Mouse (Mus musculus) midbrain, embryonic 16.5 days (tissue): ENCODE measurements around the gene Rmnd5a. TPM values are rescaled to one million over a fixed set of nuclear protein-coding genes. Genes with fewer than 3 reads are reported as not detected.
"Not testable (repeated sequence)": the region's sequence is repeated elsewhere in the genome, so short reads cannot be mapped to it uniquely, and the experiment has no call there.

ENCODE experiments used
- ATAC-seq: fragments of 200-750 bp; cut with Nextera tagmentation; 2 replicates; pipeline ENCODE4 v1.8.0; 2017; ENCODE audit warnings: moderate TSS enrichment
- H3K27ac ChIP-seq: fragments of 300-500 bp; sonication (generic); 2 replicates; pipeline ENCODE4 v1.5.1; 2014; ENCODE audit warnings: mild to moderate bottlenecking, low read length, mixed read lengths
- H3K27me3 ChIP-seq: fragments of 300-500 bp; sonication (generic); 2 replicates; pipeline ENCODE4 v1.6.1; 2014; ENCODE audit warnings: low read depth, low read length, mixed read lengths; ENCODE audit not compliant: control insufficient read depth, insufficient read depth
- H3K36me3 ChIP-seq: fragments of 300-500 bp; sonication (generic); 2 replicates; pipeline ENCODE4 v1.6.1; 2014; ENCODE audit warnings: mild to moderate bottlenecking, low read length, moderate library complexity, mixed read lengths; ENCODE audit not compliant: control insufficient read depth, insufficient read depth
- H3K4me1 ChIP-seq: fragments of 300-500 bp; sonication (generic); 2 replicates; pipeline ENCODE4 v1.6.1; 2014; ENCODE audit warnings: mild to moderate bottlenecking, low read length, mixed read lengths; ENCODE audit not compliant: control insufficient read depth, insufficient read depth
- H3K4me2 ChIP-seq: fragments of 300-500 bp; sonication (generic); 2 replicates; pipeline ENCODE4 v1.6.1; 2014; ENCODE audit warnings: mild to moderate bottlenecking, low read length, mixed read lengths
- H3K4me3 ChIP-seq: fragments of 300-500 bp; sonication (generic); 2 replicates; pipeline ENCODE4 v1.5.1; 2014; ENCODE audit warnings: low read depth, mild to moderate bottlenecking, low read length, moderate library complexity, mixed read lengths
- H3K9ac ChIP-seq: fragments of 300-500 bp; sonication (generic); 2 replicates; pipeline ENCODE4 v1.6.1; 2014; ENCODE audit warnings: low read depth, low read length, mixed read lengths
- H3K9me3 ChIP-seq: fragments of 300-500 bp; sonication (generic); replicated peaks from 2 replicates; pipeline ENCODE4 v1.6.1; 2014; ENCODE audit warnings: mild to moderate bottlenecking, low read length, mixed read lengths; ENCODE audit not compliant: control insufficient read depth, poor library complexity, severe bottlenecking
- WGBS: fragments of 180-500 bp; shearing (Covaris S2); extraction: QIAGEN DNeasy Blood & Tissue Kit; methylation state at CpG from one replicate; pipeline ENCODE4 v1.1.7; 2014; 5-methylcytosine and 5-hydroxymethylcytosine counted together
- polyA plus RNA-seq: library from polyadenylated mRNA; unstranded; fragments of >200 nt; fragmentation: Nextera tagmentation; extraction: Ambion mirVana; gene quantifications from 2 replicates; pipeline ENCODE4 v1.2.1, GENCODE M21; 2015

Gene Rmnd5a
- polyA plus RNA-seq, result 7.0 and 8.1 TPM in 2 replicates

DNA sequence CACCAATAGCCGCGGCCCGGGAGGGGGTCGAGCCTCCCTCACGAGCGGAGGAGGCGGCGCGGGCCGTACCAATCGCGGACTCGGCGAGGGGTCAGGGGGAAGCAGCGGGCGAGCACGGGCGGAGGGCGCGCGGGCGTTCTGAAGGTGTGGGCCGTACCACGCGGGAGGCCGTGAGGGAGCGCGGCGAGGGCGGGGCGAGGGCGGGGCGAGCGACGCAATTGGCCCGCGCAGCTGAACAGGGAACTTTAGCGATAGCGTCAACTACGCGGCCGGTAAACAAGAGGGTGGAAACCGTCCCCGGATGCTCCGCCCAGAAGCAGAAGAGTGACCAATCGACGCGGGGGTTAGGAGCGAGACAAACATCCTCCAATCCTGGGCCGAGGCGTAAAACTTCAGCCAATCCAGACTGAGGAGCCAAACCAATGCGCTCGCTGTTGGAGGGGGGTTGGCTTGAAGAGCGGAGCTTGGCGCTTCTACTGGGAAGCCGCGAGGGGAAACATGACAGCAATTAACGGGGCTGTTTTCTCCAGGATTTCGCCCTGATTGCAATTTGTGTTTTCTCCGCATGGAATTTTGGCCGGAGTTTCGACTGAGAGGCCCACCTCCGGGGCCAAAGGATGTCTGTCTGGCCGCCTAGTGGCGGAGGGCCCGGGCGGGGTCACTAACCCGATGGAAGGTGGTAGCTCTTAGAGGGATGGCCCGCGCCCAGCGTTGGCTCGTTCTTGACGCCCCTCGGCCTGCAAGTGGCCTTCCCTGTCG is at the start of gene Rmnd5a:
TSS of gene Rmnd5a (minus strand) at position 146 of the 759 bp plus-strand sequence.
- no peaks in the 10 kb centered on the region for H3K27me3 ChIP-seq
- under 1% methylated on average over 72 of the region's 75 CpGs for WGBS
- H3K4me1 ChIP-seq, result peaks cover 32% of the 10 kb centered on the region
- H3K27ac ChIP-seq, result peak within 1 kb of the TSS; percentile 99
- no peaks in the 10 kb centered on the region for H3K9me3 ChIP-seq
- peak within 1 kb of the TSS; percentile 99 for H3K4me2 ChIP-seq
- H3K4me3 ChIP-seq, result peak within 1 kb of the TSS; percentile 96
- H3K9ac ChIP-seq, result peak within 1 kb of the TSS; percentile 93
- H3K36me3 ChIP-seq, result no peaks in the 10 kb centered on the region
- peak; percentile 99 for ATAC-seq

DNA sequence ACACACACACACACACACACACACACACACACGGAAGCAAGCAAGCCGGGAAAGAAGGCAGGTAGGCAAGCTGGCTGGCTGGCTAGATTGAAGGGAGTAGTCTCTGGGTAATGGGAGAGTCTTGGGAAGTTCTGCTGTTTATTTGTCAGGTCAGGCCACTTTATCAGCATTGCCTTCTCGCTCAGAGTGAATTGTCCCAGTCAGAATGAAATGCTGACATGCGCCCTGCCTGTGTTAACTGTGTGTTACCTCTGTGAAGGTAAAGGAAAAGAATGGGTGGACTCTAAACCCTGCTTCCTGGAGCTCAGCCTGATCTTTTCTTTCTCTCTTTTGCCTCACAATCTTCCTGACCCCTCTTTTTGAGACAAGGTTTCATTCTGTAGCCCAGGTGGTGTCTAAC is 47.5 kb upstream of the Rmnd5a start:
- 65% methylated on average over 3 of the region's 4 CpGs for WGBS

DNA sequence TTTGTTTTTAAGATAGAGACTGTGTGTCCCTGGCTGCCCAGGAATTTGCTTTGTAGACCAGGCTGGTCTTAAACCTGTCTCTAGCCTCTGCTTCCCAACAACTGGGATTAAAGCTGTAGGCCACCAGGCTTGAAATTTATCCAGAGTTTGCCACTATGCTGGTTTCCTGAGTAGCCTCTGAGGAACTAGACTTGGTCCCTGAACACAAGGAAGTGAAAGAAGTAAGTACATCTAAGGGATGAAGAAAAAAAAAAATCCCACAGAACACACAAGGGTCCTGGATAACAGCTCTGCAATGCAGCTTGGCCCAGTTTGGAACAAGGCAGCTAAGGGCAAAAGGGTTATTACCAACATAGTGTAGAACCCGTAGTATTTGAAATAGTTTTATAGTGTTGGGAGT is 46.4 kb upstream of the Rmnd5a start:
- 93% methylated on average over 1 of the region's 1 CpGs for WGBS
- Histone ChIP-seq H3K4me2 (no peak overlapping the region), H3K9ac (no peak overlapping the region), H3K9me3 (no peaks in the 10 kb centered on the region), H3K4me3 (no peak overlapping the region), H3K4me1 (no peaks in the 10 kb centered on the region), H3K27ac (no peak overlapping the region), H3K36me3 (no peaks in the 10 kb centered on the region), H3K27me3 (no peaks in the 10 kb centered on the region)
- ATAC-seq, result no peak

More for the DNA sequence above, 47.5 kb upstream of the Rmnd5a start:
- no peak for ATAC-seq
- Histone ChIP-seq H3K9ac (no peak overlapping the region), H3K9me3 (no peaks in the 10 kb centered on the region), H3K4me3 (no peak overlapping the region), H3K27ac (no peak overlapping the region), H3K36me3 (no peaks in the 10 kb centered on the region), H3K4me1 (no peaks in the 10 kb centered on the region), H3K27me3 (no peaks in the 10 kb centered on the region), H3K4me2 (no peak overlapping the region)

DNA sequence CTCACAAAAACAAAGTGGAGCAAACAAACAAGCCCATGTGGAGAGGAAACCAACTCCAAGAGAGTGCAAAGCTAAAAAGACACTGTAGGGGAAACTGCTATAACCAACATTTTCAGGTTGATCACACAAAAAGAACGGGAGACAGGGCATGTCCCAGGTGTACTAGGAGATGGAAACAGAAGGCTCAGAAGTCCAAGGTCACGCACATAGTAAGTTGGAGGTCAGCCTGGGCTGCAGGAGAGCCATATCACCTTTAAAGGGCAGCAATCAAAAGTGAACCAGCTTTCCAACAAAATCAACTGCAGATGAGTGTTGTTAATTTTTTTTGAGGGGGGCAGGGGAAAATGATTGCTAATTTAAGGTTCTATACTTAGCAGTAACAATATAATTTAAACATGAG is 45.8 kb upstream of the Rmnd5a start:
- WGBS, result 73% methylated on average over 2 of the region's 2 CpGs

DNA sequence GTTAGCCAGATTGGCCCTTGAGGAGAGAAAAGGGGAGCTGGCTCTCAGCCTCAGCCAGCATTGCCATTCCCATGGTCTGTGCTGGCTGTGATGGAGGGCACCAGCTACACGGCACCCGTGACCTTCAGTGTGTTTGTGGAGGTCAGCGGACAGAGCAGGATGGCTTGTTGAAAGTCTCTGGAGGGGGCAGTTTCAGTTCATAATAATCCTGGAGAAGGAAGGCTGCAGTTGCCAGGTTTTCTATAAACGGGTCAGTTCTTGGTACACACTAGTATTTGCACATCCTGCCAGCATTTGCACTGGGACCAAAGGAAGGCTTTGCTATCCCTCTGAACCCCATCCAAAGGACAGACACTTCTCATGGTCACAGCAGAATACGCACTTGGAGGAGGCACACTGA is 44.8 kb upstream of the Rmnd5a start:
- H3K4me3 ChIP-seq, result no peak overlapping the region
- no peak overlapping the region for H3K4me2 ChIP-seq
- ATAC-seq, result no peak
- no peaks in the 10 kb centered on the region for H3K9me3 ChIP-seq
- H3K27me3 ChIP-seq, result no peaks in the 10 kb centered on the region
- H3K4me1 ChIP-seq, result no peaks in the 10 kb centered on the region
- H3K9ac ChIP-seq, result no peak overlapping the region
- 80% methylated on average over 5 of the region's 5 CpGs for WGBS
- no peaks in the 10 kb centered on the region for H3K36me3 ChIP-seq
- no peak overlapping the region for H3K27ac ChIP-seq

More for the DNA sequence above, 45.8 kb upstream of the Rmnd5a start:
- H3K27me3 ChIP-seq, result no peaks in the 10 kb centered on the region
- H3K4me2 ChIP-seq, result no peak overlapping the region
- no peak for ATAC-seq
- H3K4me3 ChIP-seq, result no peak overlapping the region
- H3K27ac ChIP-seq, result no peak overlapping the region
- no peaks in the 10 kb centered on the region for H3K9me3 ChIP-seq
- H3K36me3 ChIP-seq, result no peaks in the 10 kb centered on the region
- no peaks in the 10 kb centered on the region for H3K4me1 ChIP-seq
- H3K9ac ChIP-seq, result no peak overlapping the region

DNA sequence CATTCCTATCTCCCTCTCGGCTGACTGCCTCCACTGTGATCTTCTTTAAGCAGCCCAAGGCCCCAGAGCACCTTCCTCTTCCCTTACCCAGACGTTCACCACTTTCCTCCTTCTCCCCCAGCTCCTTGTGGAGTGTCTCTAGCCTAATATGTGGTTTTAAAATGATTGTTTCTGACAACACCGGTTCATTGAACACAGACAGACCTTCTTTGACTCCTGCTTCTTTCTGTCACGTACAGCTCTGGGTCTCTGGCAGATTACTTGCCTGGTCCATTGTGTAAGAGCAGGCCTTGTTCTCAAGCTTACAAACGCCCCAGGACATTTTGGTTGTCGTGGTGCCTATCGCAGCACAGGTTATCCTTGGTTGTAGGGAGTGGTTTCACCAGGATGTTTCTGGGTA is 40.7 kb upstream of the Rmnd5a start:
- H3K36me3 ChIP-seq, result no peaks in the 10 kb centered on the region
- no peaks in the 10 kb centered on the region for H3K4me1 ChIP-seq
- no peak overlapping the region for H3K27ac ChIP-seq
- H3K4me3 ChIP-seq, result no peak overlapping the region
- H3K9ac ChIP-seq, result no peak overlapping the region
- no peaks in the 10 kb centered on the region for H3K27me3 ChIP-seq
- no peak overlapping the region for H3K4me2 ChIP-seq
- H3K9me3 ChIP-seq, result no peaks in the 10 kb centered on the region
- ATAC-seq, result no peak
- 56% methylated on average over 7 of the region's 7 CpGs for WGBS

DNA sequence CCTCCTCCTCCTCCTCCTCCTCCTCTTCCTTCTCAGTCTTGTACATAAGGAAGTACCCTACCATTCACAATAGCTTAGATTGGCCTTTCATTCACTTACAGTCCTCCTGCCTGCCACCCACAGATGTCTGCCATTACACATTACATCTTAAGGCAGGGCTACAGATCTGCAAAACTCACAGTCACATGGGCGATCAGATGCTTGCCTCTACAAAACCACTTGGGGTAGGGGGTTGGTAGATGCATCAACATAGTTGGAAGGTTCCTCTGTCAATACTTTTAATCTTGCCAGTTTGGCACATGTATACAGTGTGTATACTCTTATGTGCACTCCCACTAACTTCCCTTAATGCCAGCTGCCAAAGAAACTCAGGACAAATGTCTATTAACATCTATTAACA is 39.7 kb upstream of the Rmnd5a start:
- no peak overlapping the region for H3K27ac ChIP-seq
- no peaks in the 10 kb centered on the region for H3K9me3 ChIP-seq
- no peaks in the 10 kb centered on the region for H3K36me3 ChIP-seq
- WGBS, result 96% methylated on average over 1 of the region's 1 CpGs
- H3K4me1 ChIP-seq, result no peaks in the 10 kb centered on the region
- H3K9ac ChIP-seq, result no peak overlapping the region
- H3K27me3 ChIP-seq, result no peaks in the 10 kb centered on the region
- H3K4me2 ChIP-seq, result no peak overlapping the region
- ATAC-seq, result no peak
- no peak overlapping the region for H3K4me3 ChIP-seq

DNA sequence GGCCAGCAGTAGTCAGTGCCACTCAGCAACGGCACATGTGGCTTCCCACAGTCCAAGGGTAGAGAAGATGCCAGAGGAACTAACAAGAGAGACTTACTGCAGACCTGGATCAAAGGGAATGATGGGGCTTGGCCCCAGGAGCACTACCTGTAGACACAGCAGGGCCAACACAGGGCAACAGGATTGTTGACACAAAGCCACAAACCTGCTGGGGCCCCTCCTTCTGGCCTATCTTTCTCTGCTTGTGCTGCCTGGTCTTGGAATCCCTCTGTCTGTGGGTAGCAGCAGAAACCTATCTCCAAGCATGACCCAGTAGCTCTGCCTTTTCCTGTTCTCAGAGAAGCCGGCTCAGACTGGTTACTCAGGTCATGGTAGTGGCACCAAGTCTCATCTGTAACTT is 39.2 kb upstream of the Rmnd5a start:
- not testable (repeated sequence) for H3K4me2 ChIP-seq, H3K27me3 ChIP-seq, H3K9me3 ChIP-seq, H3K27ac ChIP-seq, H3K36me3 ChIP-seq, H3K4me1 ChIP-seq, H3K9ac ChIP-seq, H3K4me3 ChIP-seq, ATAC-seq
- WGBS, result 94% methylated on average over 2 of the region's 2 CpGs

DNA sequence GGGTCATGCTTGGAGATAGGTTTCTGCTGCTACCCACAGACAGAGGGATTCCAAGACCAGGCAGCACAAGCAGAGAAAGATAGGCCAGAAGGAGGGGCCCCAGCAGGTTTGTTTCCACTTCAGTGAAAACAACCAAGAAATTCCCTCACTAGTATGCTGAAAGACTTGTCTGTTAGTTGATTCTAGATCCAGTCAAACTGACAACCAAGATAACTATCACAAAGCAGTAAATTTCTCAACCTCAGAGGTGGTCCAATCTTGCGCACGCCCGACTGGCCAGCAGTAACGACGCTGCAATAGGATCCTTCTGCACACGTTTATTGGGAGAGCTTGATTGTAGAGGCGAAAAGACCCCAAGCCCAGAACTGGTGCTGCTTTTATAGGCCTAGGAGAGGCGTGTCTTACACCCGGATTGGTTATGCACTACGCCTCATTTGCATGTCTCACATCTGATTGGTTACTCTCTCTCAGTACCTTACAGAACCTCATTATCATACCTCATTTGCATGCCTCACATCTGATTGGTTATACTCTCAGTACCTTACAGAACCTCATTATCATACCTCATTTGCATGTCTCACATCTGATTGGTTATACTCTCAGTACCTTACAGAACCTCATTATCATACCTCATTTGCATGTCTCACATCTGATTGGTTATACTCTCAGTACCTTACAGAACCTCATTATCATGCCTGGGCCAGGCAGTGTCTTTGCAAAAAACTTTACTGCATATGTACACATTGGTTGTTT is 38.6 kb upstream of the Rmnd5a start:
- WGBS, result 94% methylated on average over 10 of the region's 10 CpGs
- not testable (repeated sequence) for H3K9ac ChIP-seq, H3K9me3 ChIP-seq, H3K4me2 ChIP-seq, H3K36me3 ChIP-seq, H3K4me3 ChIP-seq, H3K27me3 ChIP-seq, H3K27ac ChIP-seq, ATAC-seq, H3K4me1 ChIP-seq
